Mouse (Mus musculus) MEL (cell line): Measurements from ENCODE around the gene Mylk3. TPM values are rescaled to one million over a fixed set of nuclear protein-coding genes. Genes with fewer than 3 reads are reported as not detected.

Source experiments
- DNase-seq: peaks from one replicate; pipeline ENCODE4 v3.0.0; 2011; ENCODE audit warnings: low read depth, low spot score
- H3K27ac ChIP-seq: 2 replicates; pipeline ENCODE4 v1.5.1; 2012; ENCODE audit warnings: low read depth, mild to moderate bottlenecking, control low read depth, low read length, moderate library complexity; ENCODE audit not compliant: control insufficient read depth
- H3K27me3 ChIP-seq, 2 experiments: fragments of 150-350 bp in 1 of 2; sonication (generic) in 1 of 2; 2 replicates each; pipeline ENCODE4 v1.6.1; 2012; ENCODE audit warnings: low read length in 2 of 2, mild to moderate bottlenecking in 2 of 2, improper control_type of control experiment in 1 of 2, moderate library complexity in 1 of 2; ENCODE audit not compliant: insufficient read depth in 2 of 2, control insufficient read depth in 1 of 2
- H3K36me3 ChIP-seq, 2 experiments: 2 replicates each; pipeline ENCODE4 v1.6.1; 2012 to 2014; ENCODE audit warnings: low read length in 2 of 2, improper control_type of control experiment in 1 of 2, inconsistent platforms in 1 of 2, mild to moderate bottlenecking in 1 of 2; ENCODE audit not compliant: insufficient read depth in 2 of 2, control insufficient read depth in 1 of 2
- H3K4me1 ChIP-seq, 2 experiments: fragments of 150-350 bp in 1 of 2; sonication (generic) in 1 of 2; 2 replicates each; pipeline ENCODE4 v1.6.1; 2012; ENCODE audit warnings: low read length in 2 of 2, improper control_type of control experiment in 1 of 2, mild to moderate bottlenecking in 1 of 2; ENCODE audit not compliant: insufficient read depth in 2 of 2, control insufficient read depth in 1 of 2
- H3K4me3 ChIP-seq, 2 experiments: fragments of 150-350 bp in 1 of 2; sonication (generic) in 1 of 2; 2 replicates each; pipeline ENCODE4 v1.5.1; 2012; ENCODE audit warnings: low read depth in 2 of 2, low read length in 2 of 2, mild to moderate bottlenecking in 2 of 2, moderate library complexity in 2 of 2, control low read depth in 1 of 2, improper control_type of control experiment in 1 of 2; ENCODE audit not compliant: control insufficient read depth in 1 of 2, insufficient read depth in 1 of 2
- H3K79me2 ChIP-seq: 2 replicates; pipeline ENCODE4 v1.6.1; 2012; ENCODE audit warnings: mild to moderate bottlenecking, low read length, moderate library complexity; ENCODE audit not compliant: control insufficient read depth, poor library complexity, insufficient read depth
- H3K9ac ChIP-seq: 2 replicates; pipeline ENCODE4 v1.6.1; 2012; ENCODE audit warnings: low read depth, mild to moderate bottlenecking, control low read depth, low read length, moderate library complexity; ENCODE audit not compliant: control insufficient read depth, poor library complexity, severe bottlenecking
- H3K9me3 ChIP-seq: fragments of 150-350 bp; sonication (generic); replicated peaks from 2 replicates; pipeline ENCODE4 v1.6.1; 2012; ENCODE audit warnings: mild to moderate bottlenecking, low read length, improper control_type of control experiment, moderate library complexity; ENCODE audit not compliant: insufficient read depth
- CTCF ChIP-seq, 3 experiments: IDR thresholded peaks in 2 of 3; conservative IDR thresholded peaks in 1 of 3; 2 replicates each; pipeline ENCODE4 v1.5.1; 2011 to 2012; ENCODE audit warnings: low read length in 3 of 3, low read depth in 2 of 3, mild to moderate bottlenecking in 2 of 3, improper control_type of control experiment in 1 of 3, inconsistent platforms in 1 of 3, mixed read lengths in 1 of 3, moderate library complexity in 1 of 3; ENCODE audit not compliant: control insufficient read depth in 1 of 3, insufficient read depth in 1 of 3, poor library complexity in 1 of 3, severe bottlenecking in 1 of 3
- E2F4 ChIP-seq: IDR thresholded peaks from 2 replicates; pipeline ENCODE4 v1.6.1; 2011; ENCODE audit warnings: low read depth, low read length, improper control_type of control experiment, borderline replicate concordance
- ETS1 ChIP-seq: IDR thresholded peaks from 2 replicates; pipeline ENCODE4 v1.6.1; 2012; ENCODE audit warnings: low read depth, mild to moderate bottlenecking, inconsistent platforms, low read length, improper control_type of control experiment, moderate library complexity
- GATA1 ChIP-seq: IDR thresholded peaks from 2 replicates; pipeline ENCODE4 v1.6.1; 2011; ENCODE audit warnings: low read depth, low read length, improper control_type of control experiment
- HCFC1 ChIP-seq: IDR thresholded peaks from 2 replicates; pipeline ENCODE4 v1.6.1; 2012; ENCODE audit warnings: low read depth, mild to moderate bottlenecking, inconsistent platforms, low read length, improper control_type of control experiment, moderate library complexity
- MAX ChIP-seq: IDR thresholded peaks from 2 replicates; pipeline ENCODE4 v1.6.1; 2011; ENCODE audit warnings: low read length, improper control_type of control experiment
- MEF2A ChIP-seq: IDR thresholded peaks from 2 replicates; pipeline ENCODE4 v1.6.1; 2014; ENCODE audit warnings: low read depth, mild to moderate bottlenecking, inconsistent platforms, low read length, improper control_type of control experiment; ENCODE audit not compliant: poor library complexity, insufficient replicate concordance, severe bottlenecking; ENCODE audit errors: extremely low read depth
- MXI1 ChIP-seq: IDR thresholded peaks from 2 replicates; pipeline ENCODE4 v1.6.1; 2011; ENCODE audit warnings: mild to moderate bottlenecking, low read depth, low read length, improper control_type of control experiment
- NELFE ChIP-seq: IDR thresholded peaks from 2 replicates; pipeline ENCODE4 v1.6.1; 2011; ENCODE audit warnings: low read depth, low read length, improper control_type of control experiment
- POLR2A ChIP-seq, 2 experiments: IDR thresholded peaks; 2 replicates each; pipeline ENCODE4 v1.6.1; 2011 to 2012; ENCODE audit warnings: low read length in 2 of 2, mild to moderate bottlenecking in 2 of 2, control low read depth in 1 of 2, improper control_type of control experiment in 1 of 2, low read depth in 1 of 2, moderate library complexity in 1 of 2; ENCODE audit not compliant: control insufficient read depth in 1 of 2, insufficient read depth in 1 of 2, poor library complexity in 1 of 2
- POLR2AphosphoS2 ChIP-seq: IDR thresholded peaks from 2 replicates; pipeline ENCODE4 v1.6.1; 2011; ENCODE audit warnings: low read length, improper control_type of control experiment
- RAD21 ChIP-seq: IDR thresholded peaks from 2 replicates; pipeline ENCODE4 v1.6.1; 2011; ENCODE audit warnings: mild to moderate bottlenecking, low read depth, low read length, improper control_type of control experiment
- RCOR1 ChIP-seq: IDR thresholded peaks from 2 replicates; pipeline ENCODE4 v1.6.1; 2012; ENCODE audit warnings: low read depth, mild to moderate bottlenecking, inconsistent platforms, low read length, improper control_type of control experiment
- SMC3 ChIP-seq: IDR thresholded peaks from 2 replicates; pipeline ENCODE4 v1.6.1; 2011; ENCODE audit warnings: low read depth, low read length, improper control_type of control experiment
- TBP ChIP-seq: IDR thresholded peaks from 2 replicates; pipeline ENCODE4 v1.8.0; 2011; ENCODE audit warnings: low read depth, low read length, improper control_type of control experiment
- TCF12 ChIP-seq: IDR thresholded peaks from 2 replicates; pipeline ENCODE4 v1.6.1; 2014; ENCODE audit warnings: low read depth, mild to moderate bottlenecking, inconsistent platforms, low read length, improper control_type of control experiment, moderate library complexity
- UBTF ChIP-seq: IDR thresholded peaks from 2 replicates; pipeline ENCODE4 v1.6.1; 2012; ENCODE audit warnings: low read depth, mild to moderate bottlenecking, inconsistent platforms, low read length, improper control_type of control experiment, moderate library complexity, borderline replicate concordance; ENCODE audit not compliant: insufficient read depth
- USF1 ChIP-seq: IDR thresholded peaks from 2 replicates; pipeline ENCODE4 v1.6.1; 2014; ENCODE audit warnings: low read depth, mild to moderate bottlenecking, inconsistent platforms, low read length, improper control_type of control experiment, moderate library complexity
- ZKSCAN1 ChIP-seq: IDR thresholded peaks from 2 replicates; pipeline ENCODE4 v1.6.1; 2012; ENCODE audit warnings: low read depth, mild to moderate bottlenecking, inconsistent platforms, low read length, improper control_type of control experiment, moderate library complexity
- ZMIZ1 ChIP-seq: IDR thresholded peaks from 2 replicates; pipeline ENCODE4 v1.6.1; 2012; ENCODE audit warnings: low read depth, mild to moderate bottlenecking, inconsistent platforms, low read length, improper control_type of control experiment, moderate library complexity
- polyA plus RNA-seq, 2 experiments: library from polyadenylated mRNA; stranded (reverse) in 1 of 2; unstranded in 1 of 2; fragments of >175 nt in 1 of 2; fragments of >200 nt in 1 of 2; gene quantifications; 2 replicates each; pipeline versions ENCODE4 v1.2.1 to v1.2.4; 2012; ENCODE audit warnings: low replicate concordance in 2 of 2, low read depth in 1 of 2; ENCODE audit not compliant: insufficient read length in 2 of 2, insufficient read depth in 1 of 2, missing spikeins in 1 of 2
- total RNA-seq: library from RNA; depleted of rRNA; stranded (reverse); fragments of 300-350 nt; gene quantifications from 2 replicates; pipeline ENCODE4 v1.2.3, GENCODE M21; 2012

The Mylk3 gene
- total and polyA plus RNA-seq, 3 experiments: 9.5 to 10.4 TPM; not detected in 1

GRCm38 (mm10) chr8:85434817-85435216 lies 48.7 kb upstream of the Mylk3 start:
- TF ChIP-seq E2F4 (no peak), MEF2A (no peak), TCF12 (no peak), CTCF (IDR thresholded peaks at IDR 0.05 in 2 of 3, conservative IDR thresholded peaks at IDR 0.05 in 1 of 3; ENCODE audit: control insufficient read depth in 1 of 3, insufficient read depth in 1 of 3, low read depth in 2 of 3, low read length in 3 of 3, poor library complexity in 1 of 3, severe bottlenecking in 1 of 3) (no peak), POLR2A (IDR thresholded peaks at IDR 0.05; ENCODE audit: control insufficient read depth in 1 of 2, insufficient read depth in 1 of 2, low read depth in 1 of 2, low read length in 2 of 2, poor library complexity in 1 of 2) (no peak), MXI1 (no peak), RCOR1 (no peak), ETS1 (no peak), USF1 (no peak), NELFE (no peak)
- H3K27ac ChIP-seq: no peak overlapping the region
- H3K9ac ChIP-seq: no peak overlapping the region
- peaks cover 5 to 15% of the 10 kb centered on the region in 2 experiments for H3K4me1 ChIP-seq
- no peak overlapping the region for H3K4me3 ChIP-seq
- no peaks in the 10 kb centered on the region for H3K9me3 ChIP-seq
- peaks cover 0 to 16% of the 10 kb centered on the region in 2 experiments; a peak in 2 of 4 replicates for H3K36me3 ChIP-seq
- no peak for DNase-seq
- peaks cover 21% of the 10 kb centered on the region for H3K79me2 ChIP-seq
- H3K27me3 ChIP-seq: no peaks in the 10 kb centered on the region

- no peak for DNase-seq
- Histone ChIP-seq H3K9ac (peak overlapping the region; percentile 75), H3K9me3 (no peaks in the 10 kb centered on the region), H3K4me1 (peaks cover 15% of the 10 kb centered on the region in 2 experiments), H3K4me3 (peak overlapping the region; percentile 52 to 99), H3K27ac (peak overlapping the region; percentile 71), H3K27me3 (no peaks in the 10 kb centered on the region), H3K79me2 (peaks cover 29% of the 10 kb centered on the region), H3K36me3 (peaks cover 0 to 30% of the 10 kb centered on the region in 2 experiments; a peak in 2 of 4 replicates)
- TF ChIP-seq HCFC1 (0 out of 2 replicates have a peak, but pooled peaks have one; percentile 25), MAX (no peak), POLR2A (IDR thresholded peaks at IDR 0.05; ENCODE audit: control insufficient read depth in 1 of 2, insufficient read depth in 1 of 2, low read depth in 1 of 2, low read length in 2 of 2, poor library complexity in 1 of 2) (0 out of 4 replicates have a peak, but pooled peaks of 1 of the 2 experiments have one; percentile 40), ZKSCAN1 (no peak), NELFE (no peak; the same call in 1 of the 2 replicates), POLR2AphosphoS2 (peak; percentile 48; the same call in 1 of the 2 replicates), MEF2A (no peak), TCF12 (no peak; the same call in 1 of the 2 replicates), RAD21 (no peak), SMC3 (no peak), UBTF (no peak), GATA1 (no peak), ZMIZ1 (0 out of 2 replicates have a peak, but pooled peaks have one; percentile 14), TBP (0 out of 2 replicates have a peak, but pooled peaks have one; percentile 40)
These were observed 46.9 kb upstream of the Mylk3 start for GRCm38 (mm10) chr8:85433017-85433393.
